Mouse (Mus musculus): ENCODE data around the gene Zfp831.
A peak's percentile ranks its signal among the peaks of the same experiment; 100 is the strongest.

Zfp831 gene

GRCm38 (mm10) chr2:174643448-174644144 lies at the start of gene Zfp831:
Gene Zfp831, plus strand, starts transcription at chr2:174643534.
- DNase-seq (ENCODE audit: low spot score in 2 of 2) = no peak

- DNase-seq (ENCODE audit: low spot score in 2 of 2) = no peak
Measured at GRCm38 (mm10) chr2:174594965-174595364, 48.4 kb upstream of the Zfp831 start.

- DNase-seq (ENCODE audit: low spot score in 2 of 2) = no peak
Measured at GRCm38 (mm10) chr2:174595611-174596010, 47.7 kb upstream of the Zfp831 start.

- DNase-seq (ENCODE audit: low spot score in 2 of 2) = no peak
Measured at GRCm38 (mm10) chr2:174596457-174596856, 46.9 kb upstream of the Zfp831 start.

- DNase-seq (ENCODE audit: low spot score in 2 of 2) = peak; percentile 29 to 34
Measured at GRCm38 (mm10) chr2:174598451-174598850, 44.9 kb upstream of the Zfp831 start.

- DNase-seq (ENCODE audit: low spot score in 2 of 2) = no peak
Measured at GRCm38 (mm10) chr2:174599071-174599635, 44.2 kb upstream of the Zfp831 start.

GRCm38 (mm10) chr2:174599853-174600271 lies 43.5 kb upstream of the Zfp831 start:
- DNase-seq (ENCODE audit: low spot score in 2 of 2) = no peak

- peak; percentile 73 to 78 for DNase-seq (ENCODE audit: low spot score in 2 of 2)
Measured at GRCm38 (mm10) chr2:174601938-174602685, 41.2 kb upstream of the Zfp831 start.

GRCm38 (mm10) chr2:174603321-174603720 lies 40.0 kb upstream of the Zfp831 start:
- DNase-seq (ENCODE audit: low spot score in 2 of 2) = no peak

- no peak for DNase-seq (ENCODE audit: low spot score in 2 of 2)
Measured at GRCm38 (mm10) chr2:174605020-174605419, 38.3 kb upstream of the Zfp831 start.

GRCm38 (mm10) chr2:174605442-174606087 lies 37.8 kb upstream of the Zfp831 start:
- no peak for DNase-seq (ENCODE audit: low spot score in 2 of 2)

- DNase-seq (ENCODE audit: low spot score in 2 of 2) = no peak
Measured at GRCm38 (mm10) chr2:174606376-174606775, 37.0 kb upstream of the Zfp831 start.

GRCm38 (mm10) chr2:174609892-174610291 lies 33.4 kb upstream of the Zfp831 start:
- no peak for DNase-seq (ENCODE audit: low spot score in 2 of 2)

- no peak for DNase-seq (ENCODE audit: low spot score in 2 of 2)
Measured at GRCm38 (mm10) chr2:174612386-174613063, 30.8 kb upstream of the Zfp831 start.

- DNase-seq (ENCODE audit: low spot score in 2 of 2) = no peak
Measured at GRCm38 (mm10) chr2:174613221-174613620, 30.1 kb upstream of the Zfp831 start.

- peak; percentile 41 to 44 for DNase-seq (ENCODE audit: low spot score in 2 of 2)
Measured at GRCm38 (mm10) chr2:174613921-174614441, 29.4 kb upstream of the Zfp831 start.

GRCm38 (mm10) chr2:174621881-174622280 lies 21.5 kb upstream of the Zfp831 start:
- no peak for DNase-seq (ENCODE audit: low spot score in 2 of 2)

- no peak for DNase-seq (ENCODE audit: low spot score in 2 of 2)
Measured at GRCm38 (mm10) chr2:174624430-174624829, 18.9 kb upstream of the Zfp831 start.

GRCm38 (mm10) chr2:174627021-174627420 lies 16.3 kb upstream of the Zfp831 start:
- no peak for DNase-seq (ENCODE audit: low spot score in 2 of 2)

- no peak for DNase-seq (ENCODE audit: low spot score in 2 of 2)
Measured at GRCm38 (mm10) chr2:174629299-174629850, 14.0 kb upstream of the Zfp831 start.

- no peak for DNase-seq (ENCODE audit: low spot score in 2 of 2)
Measured at GRCm38 (mm10) chr2:174636750-174637149, 6.6 kb upstream of the Zfp831 start.
